Mouse (Mus musculus): ENCODE data around the gene Gm9844.
"Not testable (repeated sequence)": the region's sequence is repeated elsewhere in the genome, so short reads cannot be mapped to it uniquely, and the experiment has no call there.

The Gm9844 gene

GRCm38 (mm10) chr7:24864156-24864555 is 2.1 kb downstream of the Gm9844 start:
- in situ Hi-C loops (cut with MboI, MseI) = no loop called here

DNA sequence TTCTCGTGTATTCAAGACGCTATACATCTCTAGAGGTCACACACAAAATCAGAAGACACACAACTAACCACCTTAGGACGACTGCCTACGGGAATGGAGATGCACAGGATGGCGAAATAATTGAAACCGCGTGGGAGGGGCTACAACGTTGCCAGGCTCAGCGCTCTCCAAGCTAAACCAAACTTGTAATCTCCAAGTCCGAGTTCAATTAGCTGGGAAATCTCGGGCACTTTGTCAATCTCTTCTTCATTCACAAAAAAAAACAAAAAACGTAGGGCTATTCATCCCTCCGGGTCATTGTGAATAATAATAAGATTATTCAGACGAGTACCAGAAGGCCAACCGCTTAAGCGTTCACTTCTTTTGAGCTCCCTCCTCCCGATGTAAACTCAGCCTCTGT is 7.1 kb downstream of the Gm9844 start:
- in situ Hi-C loops (cut with MboI, MseI) = no loop called here

DNA sequence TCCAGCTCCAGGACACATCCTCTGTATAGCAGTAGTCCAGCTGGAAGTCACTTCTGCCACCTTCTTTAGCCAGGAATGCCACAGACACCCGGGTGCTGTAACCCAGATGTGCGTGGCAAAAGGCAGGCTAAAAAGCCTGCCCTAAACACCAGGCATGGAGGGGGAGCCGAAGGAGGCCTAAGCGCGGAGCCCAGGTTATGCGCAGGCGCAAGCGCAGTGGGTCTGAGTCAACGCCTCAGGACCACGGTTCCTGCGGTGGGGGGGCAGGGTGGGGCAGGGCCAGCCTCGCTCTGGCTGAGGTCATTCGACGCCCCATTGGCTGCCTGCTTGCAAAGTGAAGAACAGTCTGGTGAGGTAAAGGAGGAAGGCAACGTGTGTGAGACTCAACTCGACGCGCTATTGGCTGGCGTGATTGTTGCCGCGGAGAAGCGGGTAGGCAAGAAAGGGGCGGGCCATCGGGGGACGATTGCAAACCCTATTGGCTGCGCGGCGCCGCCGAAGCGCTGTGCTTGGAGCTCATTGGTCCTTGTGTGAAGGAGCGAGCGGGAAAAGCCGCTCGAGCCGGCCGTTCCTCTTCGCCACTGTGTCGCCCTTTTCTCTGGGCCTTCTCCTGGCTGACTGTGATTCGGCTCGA is 7.6 kb downstream of the Gm9844 start, which contains the start of the genes Lypd4 and Dmrtc2:
Gene Lypd4, minus strand, starts transcription at position 410 of the 634 bp plus-strand sequence.
Gene Dmrtc2, plus strand, starts transcription at position 526 of the 634 bp plus-strand sequence.
- in situ Hi-C loops (cut with MboI, MseI) = no loop called here

DNA sequence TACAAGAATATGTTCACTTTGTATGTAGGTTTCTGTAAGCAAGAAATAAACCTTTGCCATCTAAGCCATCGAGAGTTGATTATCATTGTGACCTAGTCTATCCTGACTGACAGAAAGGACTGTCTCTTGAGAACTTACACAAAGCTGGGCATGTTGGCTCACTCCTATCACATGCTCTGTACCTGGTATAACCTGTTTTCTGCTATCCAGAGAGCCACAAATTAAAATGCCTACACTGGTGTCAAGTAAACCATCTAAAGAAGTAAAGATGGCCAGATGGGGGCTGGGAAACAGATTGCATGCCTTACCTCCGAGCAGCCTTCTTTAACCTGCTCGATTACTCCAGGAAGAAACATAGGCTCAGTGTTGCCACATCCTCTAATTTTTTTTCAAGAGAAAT is 15.6 kb downstream of the Gm9844 start:
- in situ Hi-C loops (cut with MboI, MseI) = no loop called here

DNA sequence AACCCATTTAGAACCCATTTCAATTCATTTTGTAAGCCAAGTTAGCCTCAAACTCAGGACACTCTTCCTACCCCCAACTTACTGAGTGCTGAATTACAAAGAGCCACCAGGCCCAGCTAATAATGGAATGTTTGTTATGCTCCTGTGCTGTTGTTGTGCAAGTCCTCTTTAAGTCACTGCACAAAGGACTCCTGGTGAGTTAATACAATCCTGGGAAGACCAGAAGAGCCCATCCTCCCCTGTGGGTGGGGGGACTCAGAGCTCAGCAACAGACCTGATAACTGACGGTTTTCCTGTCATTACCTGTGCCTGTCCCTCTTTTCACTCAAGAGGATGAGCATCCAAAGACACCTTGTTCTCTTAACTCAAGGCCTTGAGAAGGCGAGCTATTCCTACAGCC is 17.6 kb downstream of the Gm9844 start:
- in situ Hi-C loops (cut with MboI, MseI) = loop anchor here in 1 of 2 experiments (5.0 to 10.0 kb wide), 2 partner anchors 62 to 495 kb away; no protein-coding TSS in a partner anchor

- in situ Hi-C loops (cut with MboI, MseI) = loop anchor here in 1 of 2 experiments (5.0 to 10.0 kb wide), 2 partner anchors 65 to 498 kb away; no protein-coding TSS in a partner anchor
These were observed 20.6 kb downstream of the Gm9844 start for GRCm38 (mm10) chr7:24882416-24883199.

- in situ Hi-C loops (cut with MboI, MseI) = loop anchor here in 1 of 2 experiments (5.0 to 10.0 kb wide), 2 partner anchors 67 to 499 kb away; no protein-coding TSS in a partner anchor
These were observed 22.1 kb downstream of the Gm9844 start, which contains the start of gene Rps19 for GRCm38 (mm10) chr7:24883896-24884692. Rps19 (plus strand) TSS chr7:24884371.

GRCm38 (mm10) chr7:24884693-24885291 is 22.8 kb downstream of the Gm9844 start:
- in situ Hi-C loops (cut with MboI, MseI) = loop anchor here in 1 of 2 experiments (5.0 to 10.0 kb wide), 2 partner anchors 67 to 500 kb away; no protein-coding TSS in a partner anchor

GRCm38 (mm10) chr7:24885468-24886307 is 23.7 kb downstream of the Gm9844 start:
- in situ Hi-C loops (cut with MboI, MseI) = loop anchor here in 1 of 2 experiments (10.0 kb wide), 1 partner anchor 501 kb away; no protein-coding TSS in a partner anchor

GRCm38 (mm10) chr7:24886308-24886633 is 24.3 kb downstream of the Gm9844 start:
- in situ Hi-C loops (cut with MboI, MseI) = loop anchor here in 1 of 2 experiments (10.0 kb wide), 1 partner anchor 501 kb away; no protein-coding TSS in a partner anchor

DNA sequence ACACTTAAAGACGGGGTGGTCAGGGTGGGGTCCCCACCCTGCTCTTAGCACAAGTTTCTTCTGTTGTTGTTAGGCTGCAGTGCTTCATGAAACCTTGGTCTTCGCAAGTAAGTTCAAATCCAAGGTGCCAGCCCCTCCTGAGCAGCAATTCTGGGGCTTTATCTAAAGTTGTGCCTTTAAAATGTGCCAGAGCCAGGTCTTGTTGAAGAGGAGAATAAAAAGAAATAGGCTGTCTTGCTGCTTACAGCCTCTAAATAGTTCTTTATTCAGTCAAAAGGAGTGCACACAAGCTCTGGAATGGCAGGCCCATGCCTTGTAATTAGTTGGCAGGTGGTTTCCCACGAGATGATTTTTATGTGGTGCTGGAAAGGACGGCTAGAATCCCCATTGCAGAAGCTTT is 25.1 kb downstream of the Gm9844 start:
- in situ Hi-C loops (cut with MboI, MseI) = loop anchor here in 1 of 2 experiments (10.0 kb wide), 1 partner anchor 502 kb away; no protein-coding TSS in a partner anchor

- in situ Hi-C loops (cut with MboI, MseI) = loop anchor here in 1 of 2 experiments (10.0 kb wide), 1 partner anchor 505 kb away; no protein-coding TSS in a partner anchor
These were observed 27.6 kb downstream of the Gm9844 start for GRCm38 (mm10) chr7:24889431-24890220.

DNA sequence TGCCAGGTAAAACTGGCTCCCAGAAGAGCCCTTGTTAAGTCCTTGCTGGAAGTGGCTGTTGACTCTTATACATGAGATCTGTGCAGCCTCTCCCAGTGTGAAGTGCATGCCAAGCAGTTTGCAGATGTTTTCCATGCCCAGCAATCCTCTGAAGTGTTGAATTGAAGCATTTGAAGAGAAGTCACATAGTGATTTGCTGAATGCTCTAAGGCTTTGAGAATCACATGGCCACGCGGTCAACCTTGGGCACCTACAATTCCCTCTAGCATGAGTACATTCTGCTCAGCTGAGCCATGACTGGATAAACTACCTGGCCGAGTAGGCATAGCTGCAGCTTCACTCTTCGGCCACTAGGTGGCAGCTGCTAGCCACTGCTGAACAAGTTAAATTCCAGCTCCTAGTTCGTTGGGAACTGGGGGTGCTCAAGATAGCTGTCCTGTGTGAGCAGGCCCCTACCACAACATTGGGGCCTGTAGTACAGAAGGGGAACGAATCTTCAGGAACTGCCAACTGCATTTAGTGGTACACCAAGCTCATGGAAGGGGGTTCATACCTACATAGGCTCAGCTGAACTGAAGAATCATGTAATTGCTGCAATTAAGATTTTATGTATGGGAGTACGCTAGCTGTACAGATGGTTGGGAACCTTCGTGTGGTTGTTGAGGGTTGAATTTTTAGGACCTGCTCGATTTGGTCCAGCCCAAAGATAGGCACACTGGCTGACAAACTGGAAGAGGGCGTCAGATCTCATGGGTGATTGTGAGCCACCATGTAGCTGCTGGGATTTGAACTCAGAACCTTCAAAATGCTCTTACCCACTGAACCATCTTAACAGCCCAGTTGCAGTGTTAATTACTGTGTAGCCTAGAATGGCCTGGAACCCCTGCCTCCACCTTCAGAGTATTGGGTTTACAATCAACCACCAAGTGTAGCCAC is 28.5 kb downstream of the Gm9844 start:
- in situ Hi-C loops (cut with MboI, MseI) = no loop called here

DNA sequence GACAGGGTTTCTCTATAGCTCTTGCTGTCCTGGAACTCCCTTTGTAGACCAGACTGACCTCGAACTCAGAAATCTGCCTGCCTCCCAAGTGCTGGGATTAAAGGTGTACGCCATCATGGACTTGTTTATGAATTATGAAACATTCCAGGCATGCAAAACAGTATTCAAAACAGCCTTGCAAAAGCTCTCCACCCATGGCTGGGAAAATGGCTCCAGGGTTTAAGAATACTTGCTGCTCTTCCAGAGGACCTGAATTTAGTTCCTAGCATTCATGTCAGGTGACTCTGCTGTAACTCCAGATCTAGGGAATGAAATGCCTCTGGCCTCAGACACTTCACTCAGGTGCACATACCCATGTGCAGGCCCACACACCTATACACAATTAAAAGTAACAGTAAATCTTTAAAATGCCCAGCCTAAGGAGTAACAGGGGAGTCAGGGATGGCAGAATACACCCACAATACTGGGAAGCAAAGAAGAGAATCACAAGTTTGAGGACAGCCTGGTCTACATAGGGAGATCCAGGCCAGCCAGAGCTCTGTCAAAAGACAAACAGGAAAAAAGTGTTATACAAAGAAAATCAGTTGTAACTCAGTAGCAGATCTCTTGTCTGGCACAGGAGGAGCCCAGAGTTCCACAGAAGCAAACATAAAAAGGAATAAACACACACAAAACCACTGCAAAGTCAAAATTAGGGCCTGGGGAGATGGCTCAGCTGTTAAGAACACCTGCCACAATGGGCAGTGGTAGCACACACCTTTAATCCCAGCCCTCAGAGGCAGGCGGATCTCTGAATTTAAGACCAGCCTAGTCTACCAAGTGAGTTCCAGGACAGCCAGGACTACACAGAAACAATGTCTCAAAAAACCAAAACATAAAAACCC is 29.5 kb downstream of the Gm9844 start:
- in situ Hi-C loops (cut with MboI, MseI) = no loop called here

DNA sequence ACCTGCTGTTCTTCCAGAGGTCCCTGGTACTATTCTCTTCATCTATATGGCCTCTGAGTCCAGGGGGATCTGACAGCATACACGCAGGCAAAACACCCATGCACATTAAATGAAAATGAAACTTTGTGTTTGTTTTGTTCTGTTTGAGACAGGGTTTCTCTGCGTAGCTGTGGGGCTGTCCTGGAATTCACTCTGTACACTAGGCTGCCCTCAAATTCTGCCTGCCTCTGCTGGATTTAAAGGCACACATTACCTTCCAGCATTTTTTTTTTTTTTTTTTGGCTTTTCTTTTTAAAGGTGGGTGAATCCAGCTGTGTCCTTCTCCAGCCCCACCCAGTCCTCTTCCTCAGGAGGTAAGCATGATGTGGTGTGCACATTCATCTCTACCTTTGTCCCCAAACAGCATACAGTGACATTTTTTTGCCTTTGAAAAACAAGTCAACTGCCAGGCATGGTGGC is 30.1 kb downstream of the Gm9844 start:
- in situ Hi-C loops (cut with MboI, MseI) = no loop called here

DNA sequence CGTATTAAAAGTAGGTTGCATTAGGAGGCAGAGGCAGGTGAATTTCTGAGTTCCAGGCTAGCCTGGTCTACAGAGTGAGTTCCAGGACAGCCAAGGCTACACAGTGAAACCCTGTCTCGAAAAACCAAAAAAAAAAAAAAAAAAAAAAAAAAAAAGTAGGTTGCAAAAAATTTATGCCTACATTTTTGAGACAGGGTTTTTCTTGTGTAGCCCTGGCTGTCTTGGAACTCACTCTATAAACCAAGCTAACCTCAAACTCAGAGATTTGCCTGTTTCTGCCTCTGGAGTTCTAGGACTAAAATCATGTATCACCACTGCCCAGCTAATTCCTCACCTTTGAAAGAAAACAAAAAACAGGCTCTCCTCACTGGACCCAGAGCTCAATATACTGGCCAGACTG is 33.7 kb downstream of the Gm9844 start:
- in situ Hi-C loops (cut with MboI, MseI) = not testable (repeated sequence)

DNA sequence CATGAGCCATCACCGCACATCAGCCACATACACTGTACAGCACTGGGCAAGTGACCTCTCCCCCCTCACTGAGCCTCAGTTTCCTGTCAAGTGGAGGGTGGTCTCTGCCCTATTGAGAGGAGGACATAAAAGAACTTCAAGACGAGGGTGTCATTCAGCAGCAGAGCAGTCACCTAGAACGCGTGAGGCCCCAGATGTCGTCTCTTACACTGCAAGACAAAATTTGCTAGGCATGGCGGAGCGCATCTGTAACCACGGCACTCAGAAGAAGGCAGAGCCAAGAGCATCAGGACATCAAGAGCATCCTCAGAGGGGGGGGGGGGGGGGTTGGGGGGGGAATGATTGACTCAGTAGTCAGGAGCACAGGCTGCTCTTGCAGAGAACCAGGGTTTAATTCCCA is 34.3 kb downstream of the Gm9844 start:
- in situ Hi-C loops (cut with MboI, MseI) = no loop called here

Measured in T-helper 17 cell (primary cell).